Mouse (Mus musculus) cerebellum, adult 9-10 months (tissue): ENCODE results near the gene Fbp1.
"Not testable (repeated sequence)": the region's sequence is repeated elsewhere in the genome, so short reads cannot be mapped to it uniquely, and the experiment has no call there.

ENCODE experiments used
- DNase-seq: peaks from one replicate; pipeline ENCODE4 v3.0.0; 2022

The Fbp1 gene

DNA sequence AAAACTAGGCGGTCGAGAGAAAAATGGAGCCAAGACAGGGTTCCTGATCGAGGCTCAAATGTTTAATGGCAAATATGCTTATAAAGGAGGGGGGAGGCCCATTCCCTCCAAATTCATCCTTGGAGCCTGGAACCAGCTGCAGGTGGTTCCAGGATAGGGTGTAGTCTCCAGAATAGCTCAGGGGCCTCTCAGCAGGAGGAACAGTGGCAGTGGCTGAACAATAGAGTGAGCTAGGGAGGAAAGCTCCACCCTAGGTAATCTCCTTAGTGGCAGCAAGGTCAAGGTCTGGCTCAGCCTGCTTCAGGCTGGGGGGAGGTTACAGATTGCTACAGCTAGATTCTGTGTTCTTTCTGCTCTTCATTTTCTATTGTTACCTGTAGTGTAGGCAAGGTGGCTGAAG, 72.4 kb downstream of the Fbp1 start:
- not testable (repeated sequence) for DNase-seq
